Mouse (Mus musculus) thymus, postnatal 25 days (tissue): Measurements from ENCODE around the gene C2cd5.

ENCODE experiments used
- DNase-seq: peaks from one replicate; pipeline ENCODE4 v3.0.0; 2022

C2cd5 gene

DNA sequence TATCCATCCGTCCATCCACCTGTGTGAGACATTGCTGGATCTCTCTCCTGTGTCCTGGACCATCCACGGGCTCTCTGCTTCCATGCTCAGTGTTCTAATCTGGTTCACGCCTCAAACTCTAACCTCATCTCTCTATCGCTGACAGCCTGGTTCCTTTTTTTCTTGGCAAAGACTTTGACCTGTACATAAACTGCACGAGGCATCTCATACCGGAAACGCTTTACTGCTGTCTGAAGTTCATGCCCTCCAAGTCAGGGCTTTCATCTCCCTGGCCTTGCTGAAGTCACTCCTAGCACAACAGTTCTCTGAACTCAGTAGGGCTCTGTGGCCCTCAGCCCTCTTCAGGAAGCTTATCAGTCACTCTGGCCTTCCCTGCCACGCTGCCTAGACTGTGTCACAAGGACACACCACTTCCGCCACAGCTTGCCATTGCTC is 15.1 kb upstream of the C2cd5 start:
- peak; percentile 72 for DNase-seq

DNA sequence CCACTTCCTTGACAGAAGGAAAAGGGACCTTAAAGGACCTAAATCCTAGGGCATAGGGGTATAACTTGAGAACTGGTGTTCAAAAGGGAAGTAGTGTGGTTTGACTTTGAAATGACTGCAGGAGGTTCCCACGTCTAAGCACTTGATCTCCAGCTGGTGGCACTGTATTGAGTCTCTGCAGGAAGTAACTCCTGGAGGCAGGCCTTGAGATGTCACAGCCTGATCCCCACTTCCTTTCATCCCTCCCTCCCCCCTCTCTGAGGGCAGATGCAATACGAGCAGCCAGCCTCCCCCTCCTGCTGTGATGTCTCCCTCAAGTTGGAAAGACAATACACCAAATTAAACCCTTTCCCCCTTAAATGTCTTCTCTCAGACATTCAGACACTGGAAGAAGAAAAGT is 14.6 kb upstream of the C2cd5 start:
- DNase-seq: peak; percentile 79

DNA sequence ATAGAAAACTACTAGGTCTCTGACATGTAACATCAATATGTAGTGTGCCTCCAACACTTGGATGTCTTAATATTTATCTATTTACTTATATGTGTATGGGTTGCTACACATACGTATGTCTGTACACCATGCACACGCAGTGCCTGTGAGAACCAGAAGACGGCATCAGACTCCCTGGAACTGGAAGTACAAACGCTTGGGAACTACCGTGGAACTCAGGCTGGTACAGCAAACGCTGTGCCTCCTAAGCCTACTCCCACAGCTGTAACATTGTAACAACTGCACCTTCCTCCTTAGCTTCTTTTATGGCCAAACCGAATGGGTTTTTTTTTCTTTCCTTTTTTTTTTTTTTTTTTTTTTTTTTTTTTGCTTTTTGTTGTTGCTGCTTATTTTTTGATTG is 10.4 kb upstream of the C2cd5 start:
- no peak for DNase-seq

DNA sequence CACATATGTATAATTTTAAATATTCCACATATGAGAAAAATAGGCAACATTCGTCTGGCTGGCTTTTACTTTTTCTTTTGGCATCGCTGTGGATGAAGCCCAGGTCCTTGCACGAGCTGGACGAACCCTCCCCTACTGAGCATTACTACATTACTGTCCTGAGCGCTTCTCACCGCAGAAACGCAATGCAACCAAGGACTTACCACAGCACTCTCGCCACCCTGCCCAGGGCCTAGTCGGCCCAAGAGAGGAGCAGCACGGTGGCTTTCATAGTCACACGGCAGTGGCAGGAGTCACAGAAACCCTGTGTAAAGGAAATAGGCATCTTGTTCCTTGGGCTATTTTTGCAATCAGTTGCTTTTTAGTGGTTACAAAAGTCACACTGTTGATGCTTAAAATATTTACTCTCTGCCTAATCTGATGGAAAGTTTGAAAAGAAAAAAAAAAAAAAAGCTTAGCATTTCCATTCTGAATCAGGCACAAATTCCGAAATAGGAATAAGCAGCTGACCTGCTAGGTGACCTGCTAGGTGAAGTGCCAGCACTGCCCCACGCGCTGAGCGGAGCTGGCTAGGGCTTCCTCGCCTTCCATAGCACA is 9.8 kb upstream of the C2cd5 start:
- DNase-seq: no peak

DNA sequence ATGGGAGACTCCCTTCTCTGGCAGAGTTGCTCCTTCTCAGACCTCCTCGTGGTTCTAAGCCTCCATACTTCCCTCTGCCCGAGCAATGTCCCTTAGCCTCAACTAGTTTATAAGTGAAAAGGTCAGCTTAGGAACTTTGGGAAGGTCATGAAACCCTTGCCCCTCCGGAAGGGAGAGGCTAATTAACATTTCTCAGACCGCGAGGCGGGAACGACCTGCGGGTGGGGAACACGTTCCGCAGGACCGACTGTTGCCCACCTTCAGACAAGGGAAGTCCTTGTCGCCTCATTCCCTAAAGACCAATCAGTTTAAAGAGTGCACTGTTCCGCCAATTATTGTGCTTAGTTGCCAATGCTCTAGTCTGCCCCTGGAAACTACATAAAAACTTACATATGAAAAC is 8.1 kb upstream of the C2cd5 start:
- DNase-seq: no peak

DNA sequence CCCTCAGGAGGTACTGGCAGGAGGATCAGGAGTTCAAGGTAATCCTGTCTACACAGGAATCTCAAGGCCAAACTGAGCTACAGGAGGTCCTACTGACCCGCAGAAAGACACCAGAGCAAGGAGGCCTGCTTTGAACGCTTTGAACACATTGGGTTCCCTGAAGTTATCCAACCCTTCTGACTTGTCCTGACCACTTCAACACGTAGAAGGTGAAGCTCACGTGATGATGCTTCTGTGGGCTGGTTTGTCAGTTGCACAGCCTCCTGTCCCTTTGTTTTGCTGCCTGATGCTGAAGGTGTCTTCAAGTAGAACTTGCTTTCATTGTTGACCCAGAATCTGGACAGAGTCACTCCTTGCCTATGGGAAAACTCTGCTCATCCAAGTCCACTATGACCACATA is 7.7 kb upstream of the C2cd5 start:
- DNase-seq: no peak

DNA sequence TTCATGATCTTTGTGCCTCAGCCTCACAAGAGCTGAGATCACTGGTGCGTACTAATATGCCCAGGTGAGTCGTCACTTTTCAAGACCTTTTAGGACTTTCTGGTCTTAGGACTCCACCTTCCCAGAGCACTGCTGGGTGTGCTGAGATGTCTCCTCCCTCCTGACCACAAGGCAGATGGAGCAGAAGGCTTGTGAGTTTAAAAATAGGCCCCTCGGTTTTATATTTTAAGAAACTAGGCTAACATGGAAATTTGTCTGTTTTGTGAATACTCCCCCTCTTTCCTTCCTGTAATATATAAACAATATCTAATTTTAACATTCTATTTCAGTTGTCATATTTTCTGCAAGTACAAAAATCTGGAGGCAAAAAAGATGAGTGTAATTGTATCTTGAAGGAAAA is 5.8 kb upstream of the C2cd5 start:
- no peak for DNase-seq

DNA sequence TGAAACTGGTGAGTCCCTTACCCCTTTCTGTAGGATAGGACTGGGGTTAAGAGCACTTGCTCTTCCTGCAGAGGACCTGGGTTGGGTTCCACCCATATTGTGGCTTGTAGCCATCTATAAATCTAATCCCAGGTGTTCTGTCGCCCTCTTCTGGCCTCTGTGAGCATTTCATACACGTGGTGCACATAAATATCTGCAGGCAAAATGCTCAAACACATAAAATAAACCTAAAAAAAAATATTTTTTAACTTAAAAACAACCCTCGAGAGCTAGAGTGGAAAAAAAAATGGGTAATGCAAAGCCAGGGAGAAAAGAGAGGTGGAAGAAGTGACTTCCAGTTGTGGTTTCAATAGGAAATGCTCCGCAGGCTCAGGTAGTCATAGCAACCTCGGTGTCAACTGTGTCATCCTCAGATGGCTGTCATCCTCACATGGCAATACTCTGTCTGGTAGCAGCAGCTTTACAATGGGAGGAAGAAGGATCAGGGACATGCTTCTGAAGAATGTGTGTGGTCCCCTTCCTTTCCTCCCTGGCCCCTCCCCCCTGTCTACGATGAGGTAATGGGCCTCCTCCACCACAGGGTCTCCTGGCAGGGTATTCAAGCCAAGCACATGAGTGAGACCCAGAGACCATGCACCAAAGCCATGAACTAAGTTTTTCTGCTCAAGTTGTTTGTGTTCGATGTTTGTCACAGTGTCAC is 4.2 kb upstream of the C2cd5 start:
- no peak for DNase-seq

DNA sequence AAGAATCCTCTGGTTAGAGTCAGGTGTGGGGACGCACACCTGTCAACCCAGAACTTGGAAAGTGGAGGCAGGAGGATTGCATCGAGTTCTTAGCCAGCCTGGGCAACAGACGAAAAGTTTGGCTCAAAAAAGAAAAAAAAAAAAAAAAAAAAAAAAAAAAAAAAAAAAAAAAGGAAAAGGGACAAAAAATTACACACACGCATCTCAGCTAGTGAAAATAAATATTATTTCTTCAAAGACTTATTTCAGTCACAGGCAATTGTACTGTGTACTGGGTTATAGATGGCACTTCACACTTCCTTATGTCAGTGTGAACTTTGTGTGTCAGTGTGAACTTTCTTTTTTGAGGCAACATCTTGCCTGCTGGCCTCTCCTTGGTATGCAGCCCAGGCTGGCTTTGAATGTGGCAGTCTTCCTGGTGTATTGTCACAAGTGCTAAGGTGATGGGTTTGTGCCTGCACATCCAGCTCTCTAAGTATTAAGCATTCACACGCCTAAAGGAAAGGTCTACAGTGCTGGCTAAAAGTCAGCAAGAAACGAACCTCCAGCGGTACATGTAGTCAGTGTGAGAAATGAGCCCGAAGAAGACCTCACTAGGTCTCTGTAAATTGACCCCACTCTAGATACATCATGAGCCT is 656 bp upstream of the C2cd5 start:
- no peak for DNase-seq

DNA sequence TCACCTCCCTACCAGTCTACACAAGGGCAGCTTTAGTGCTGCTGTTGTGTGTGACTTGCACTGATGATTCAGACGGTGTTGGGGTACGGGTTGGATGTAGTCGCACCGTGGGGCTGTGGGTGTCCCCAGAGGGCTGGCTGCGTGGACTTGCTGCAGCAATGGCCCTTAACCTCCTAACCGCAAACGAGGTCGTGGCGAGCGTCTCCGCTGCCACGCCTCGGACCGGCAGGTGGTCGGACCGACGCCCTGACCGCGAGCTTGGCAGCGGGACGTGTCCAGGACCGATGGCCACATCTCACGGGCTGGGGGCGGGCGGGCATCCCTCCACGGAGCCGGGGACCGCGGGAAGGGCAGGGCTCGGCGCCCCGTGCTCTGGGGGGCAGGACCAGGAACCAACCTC is 660 bp downstream of the C2cd5 start:
- no peak for DNase-seq

DNA sequence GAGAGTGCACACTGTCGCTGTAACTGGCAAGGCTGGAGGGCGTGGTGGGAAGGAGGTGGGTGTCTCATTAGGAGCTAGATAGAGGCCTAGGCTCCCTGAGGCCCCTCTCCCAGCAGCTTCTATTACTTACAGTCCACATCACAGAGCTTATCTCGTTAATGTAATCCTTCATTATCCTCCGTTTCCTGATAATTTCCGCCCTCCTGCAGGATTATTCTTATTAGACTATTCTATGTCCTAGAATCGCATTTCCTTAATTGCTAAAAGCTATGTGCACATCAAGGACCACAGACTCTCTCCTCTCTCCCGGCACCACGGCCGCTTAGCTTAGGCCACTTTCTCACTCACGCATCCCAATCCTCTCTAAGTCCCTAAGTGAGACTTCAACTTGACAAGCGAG is 4.8 kb downstream of the C2cd5 start:
- no peak for DNase-seq

DNA sequence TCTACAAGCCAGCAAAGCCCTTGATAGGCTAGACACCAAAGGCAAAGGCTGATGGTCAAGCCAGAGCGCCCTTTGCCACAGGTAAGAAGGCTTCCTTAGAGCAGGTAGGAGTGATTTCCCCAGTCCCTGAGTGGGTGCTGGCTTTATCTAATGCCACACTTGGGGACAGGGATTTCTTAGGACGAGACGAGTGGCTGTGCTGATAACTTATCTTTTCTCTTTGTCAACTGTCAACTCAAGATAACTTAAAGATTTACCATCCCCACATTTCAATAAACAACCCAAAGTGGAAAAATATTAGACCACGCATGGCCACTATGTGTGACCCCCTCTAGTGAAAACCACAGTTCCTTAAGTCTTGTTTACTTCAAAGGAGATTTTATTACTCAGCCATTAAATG is 7.1 kb downstream of the C2cd5 start:
- no peak for DNase-seq

DNA sequence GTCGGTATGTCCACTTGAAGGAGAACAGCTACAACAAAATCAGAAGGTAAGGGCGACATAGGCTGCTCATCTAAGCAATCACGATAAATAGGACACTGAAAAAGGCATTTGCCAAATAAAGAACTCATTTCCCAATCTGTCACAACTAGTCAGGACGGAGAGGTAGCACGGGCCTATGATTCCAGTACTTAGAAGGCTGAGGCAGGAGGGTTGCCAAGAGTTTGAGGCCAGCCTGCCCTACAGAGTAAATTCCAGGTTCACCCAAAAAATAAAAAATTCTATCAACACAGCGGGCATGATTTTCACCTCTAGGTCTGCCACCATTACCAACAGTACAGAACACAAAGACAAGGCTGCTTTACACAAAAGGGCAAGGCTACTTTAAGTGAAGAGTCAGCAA is 8.9 kb downstream of the C2cd5 start:
- no peak for DNase-seq

DNA sequence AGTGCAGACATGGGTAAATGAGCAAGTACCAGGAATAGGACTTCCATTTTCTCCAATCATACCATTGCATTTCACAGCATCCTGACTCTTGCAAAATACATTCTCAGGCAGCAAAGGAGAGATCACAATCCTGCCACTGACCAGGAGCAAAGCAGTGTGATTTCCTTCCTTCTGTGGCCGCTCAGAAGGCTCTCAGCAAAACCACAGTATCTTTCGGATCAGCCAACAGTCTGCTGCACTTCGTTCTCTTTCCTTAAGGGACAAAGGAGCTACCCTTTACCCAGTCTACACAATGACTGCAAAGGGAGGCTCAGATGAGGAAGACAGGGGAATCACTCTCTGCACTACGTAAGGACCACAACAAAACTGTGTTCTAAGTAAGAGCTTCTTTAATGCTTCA is 12.6 kb downstream of the C2cd5 start:
- no peak for DNase-seq

DNA sequence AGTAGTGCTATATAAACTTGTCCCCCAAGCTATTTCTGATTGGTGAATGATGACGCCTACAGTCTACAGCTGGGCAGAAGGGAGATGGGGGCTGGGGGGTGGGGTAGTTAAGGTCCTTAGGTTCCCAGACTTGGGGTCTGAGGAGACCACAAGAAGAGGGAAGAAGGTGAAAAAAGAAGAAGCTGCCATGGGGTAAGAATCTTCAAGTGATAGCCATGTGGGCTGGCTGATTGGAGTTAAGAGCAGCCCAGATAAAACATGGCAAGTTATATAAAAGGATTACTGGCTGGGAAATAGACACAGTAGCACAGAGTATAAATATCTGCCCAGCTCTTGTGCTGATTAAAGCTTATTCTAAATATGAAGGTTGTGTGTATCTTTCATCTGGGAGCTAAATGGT is 14.0 kb downstream of the C2cd5 start:
- no peak for DNase-seq

DNA sequence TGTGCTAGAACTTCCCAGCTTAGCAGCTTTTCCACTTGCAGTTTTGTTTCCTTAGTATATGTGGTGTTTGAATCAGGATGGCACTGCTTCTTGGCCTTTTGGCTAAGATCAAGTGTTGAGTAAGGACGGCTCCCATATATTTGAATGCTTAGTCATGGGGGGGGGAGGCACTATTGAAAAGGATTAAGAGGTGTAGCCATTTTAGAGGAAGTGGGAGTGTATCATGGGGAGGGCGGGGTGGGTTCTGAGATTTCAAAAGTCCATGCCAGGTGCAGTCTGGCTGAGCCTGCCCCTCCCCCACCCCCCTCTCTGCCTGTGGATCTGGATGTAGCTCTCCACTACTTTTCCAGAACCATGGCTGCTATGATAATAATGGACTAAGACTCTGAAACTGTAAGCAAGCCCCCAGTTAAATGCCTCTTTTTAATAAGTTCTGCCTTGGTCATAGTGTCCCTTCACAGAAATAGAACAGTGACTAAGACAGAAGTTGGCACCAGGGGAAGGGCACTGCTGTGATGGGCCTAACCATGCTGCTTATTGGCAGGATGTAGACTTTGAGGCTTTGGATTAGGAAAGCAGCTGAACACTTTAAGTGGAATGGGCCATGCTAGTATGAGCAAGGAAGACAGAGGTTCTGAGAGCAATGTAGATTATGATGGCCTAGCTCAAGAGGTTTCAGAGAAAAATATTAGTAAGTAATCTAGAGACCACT is 15.5 kb downstream of the C2cd5 start:
- DNase-seq: no peak

DNA sequence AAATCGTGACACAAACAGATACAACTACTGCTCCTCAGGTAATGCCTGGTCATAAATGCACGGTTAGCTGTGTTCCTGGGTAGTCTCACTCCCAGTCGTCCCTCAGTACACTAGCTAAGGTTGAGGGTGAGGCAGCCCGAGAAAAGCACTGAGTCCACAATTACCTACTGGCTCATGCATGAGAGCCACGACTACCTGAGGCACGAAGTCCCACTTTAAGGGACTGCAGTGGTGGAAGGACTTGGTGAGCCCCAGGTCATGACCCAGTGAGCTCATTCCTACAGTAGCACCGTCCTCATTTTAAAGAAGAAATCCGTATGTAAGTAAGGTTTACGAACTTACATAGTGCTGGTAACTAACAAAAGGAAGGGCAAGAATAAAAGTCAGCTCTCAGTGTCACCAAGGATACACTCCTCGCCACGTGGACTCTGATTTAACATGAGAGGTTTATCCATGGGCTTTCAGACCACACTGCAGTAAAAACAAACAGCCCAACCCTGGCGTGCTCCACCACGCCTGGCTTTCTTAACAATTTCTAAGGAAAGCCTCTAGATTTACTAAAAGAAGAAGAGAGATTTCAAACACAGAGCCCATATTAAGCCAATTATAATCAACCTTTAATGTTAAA is 18.3 kb downstream of the C2cd5 start:
- DNase-seq: no peak

DNA sequence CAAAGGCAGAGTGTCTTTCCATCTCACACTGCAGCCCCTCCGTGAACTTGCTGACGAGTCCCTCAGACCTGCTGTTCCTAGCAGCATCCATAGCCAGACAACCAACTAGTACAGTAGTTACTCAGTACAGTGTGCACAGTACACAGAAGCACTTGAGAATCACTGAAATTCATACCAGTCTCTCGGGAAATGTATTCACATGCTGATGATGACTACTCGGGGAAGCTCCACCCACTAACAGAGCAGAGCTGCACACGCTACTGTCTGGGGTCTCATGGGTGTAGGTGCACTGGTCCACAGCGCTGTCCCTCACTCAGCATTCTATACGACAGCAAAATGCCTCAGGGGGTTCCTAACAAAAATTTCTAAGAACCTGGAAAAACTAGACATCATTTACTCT is 19.2 kb downstream of the C2cd5 start:
- no peak for DNase-seq

DNA sequence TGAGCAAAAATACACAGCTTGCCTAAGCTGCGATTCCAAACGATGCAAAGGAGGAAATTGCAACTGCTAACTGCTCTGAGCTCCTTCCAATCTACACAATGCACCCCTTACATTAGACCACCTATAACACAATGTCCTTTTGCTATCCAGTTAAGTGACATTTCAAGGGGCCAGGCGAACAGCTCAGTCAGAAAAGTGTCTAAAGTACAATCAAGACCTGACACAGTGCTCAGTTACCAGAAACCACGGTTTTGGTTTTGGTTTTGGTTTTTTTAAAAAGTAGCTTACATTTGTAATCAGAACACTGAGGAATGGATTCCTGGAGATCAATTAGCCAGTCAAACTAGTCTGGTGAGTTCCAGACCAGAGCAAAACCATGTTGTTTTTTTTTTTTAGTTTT is 20.8 kb downstream of the C2cd5 start:
- no peak for DNase-seq

DNA sequence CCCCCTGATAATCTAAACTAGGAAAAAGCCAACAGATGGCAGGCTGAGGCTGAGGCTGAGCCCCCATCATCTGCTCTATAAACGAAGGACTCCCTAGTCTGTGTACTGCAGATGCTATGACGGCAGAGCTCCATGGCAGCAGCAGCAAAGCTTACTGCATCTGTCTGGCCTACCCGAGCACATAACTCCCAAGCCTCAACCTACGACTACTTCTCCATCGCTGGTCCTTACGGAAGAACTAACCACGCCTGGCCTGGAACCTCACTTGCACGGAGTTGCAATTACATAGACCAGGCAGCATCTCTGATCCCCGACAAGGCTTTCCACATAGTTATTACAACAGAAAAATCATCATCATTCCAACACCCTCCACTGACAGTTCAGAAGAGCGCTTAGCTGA is 23.5 kb downstream of the C2cd5 start:
- DNase-seq: no peak

DNA sequence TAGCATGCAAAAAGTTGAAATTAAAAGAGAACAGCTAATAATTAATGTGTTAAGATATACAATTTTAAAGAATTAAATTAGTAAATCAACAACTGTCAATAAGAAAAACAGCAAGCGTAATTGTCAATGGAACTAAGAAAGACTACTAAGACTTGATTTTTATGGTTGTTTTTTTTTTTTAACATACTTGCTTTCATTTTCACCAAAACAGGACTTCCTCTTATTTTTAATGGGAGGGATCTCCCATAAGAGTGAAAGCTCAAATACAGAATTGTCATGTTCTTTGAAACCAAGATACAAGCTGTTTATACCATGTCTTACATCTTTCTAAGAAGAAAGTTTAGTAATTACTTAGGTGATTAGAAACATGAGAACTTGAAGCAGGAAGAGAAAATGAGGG is 26.0 kb downstream of the C2cd5 start:
- no peak for DNase-seq

DNA sequence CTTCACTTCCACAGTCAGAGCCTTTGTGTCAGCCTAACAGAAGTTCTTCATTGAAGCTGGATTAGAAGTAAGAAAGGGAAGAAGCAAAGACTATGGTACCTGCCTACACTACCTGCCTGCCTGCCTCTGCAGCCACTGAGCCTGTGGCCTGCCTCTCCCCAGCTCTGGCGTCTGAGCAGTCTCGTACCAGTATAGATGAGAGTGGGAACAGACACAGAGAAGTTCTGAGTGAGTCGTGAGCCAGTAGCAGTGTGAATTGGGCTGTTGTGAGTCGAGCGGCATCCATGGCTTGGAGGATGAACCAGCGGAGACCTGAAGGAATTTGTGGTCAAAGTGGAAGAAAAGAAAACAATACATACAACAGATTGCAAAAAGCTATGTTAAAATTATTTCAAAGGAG is 26.5 kb downstream of the C2cd5 start:
- no peak for DNase-seq

DNA sequence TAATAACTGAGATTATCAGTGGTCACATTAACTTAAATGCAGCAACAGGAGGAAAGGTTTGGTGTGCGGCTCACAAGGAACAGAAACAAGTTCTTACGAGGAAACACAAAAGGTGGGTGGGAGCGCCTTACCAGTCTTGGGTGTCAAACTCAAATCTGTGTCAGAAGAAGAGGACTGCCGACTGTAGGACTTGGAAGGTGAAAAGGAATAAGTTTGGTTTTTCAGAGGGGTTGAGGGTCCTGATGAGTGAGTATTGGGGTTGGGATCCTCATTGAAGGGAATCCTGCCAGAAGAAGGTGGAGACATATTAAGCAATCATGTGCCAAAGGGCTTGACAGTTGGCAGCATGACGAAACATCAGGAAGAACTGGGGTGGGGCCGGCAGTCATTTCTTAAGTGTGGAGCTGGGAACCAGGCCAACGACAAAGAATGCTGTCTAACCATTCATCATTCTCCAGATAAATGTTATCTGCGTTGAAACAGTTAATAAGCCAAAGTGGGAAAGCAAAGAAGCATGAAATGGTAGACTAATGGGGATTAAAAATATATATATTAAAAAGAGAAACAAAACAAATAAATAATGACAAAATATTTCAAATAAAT is 27.4 kb downstream of the C2cd5 start:
- DNase-seq: no peak
